In the genomic region with DNA sequence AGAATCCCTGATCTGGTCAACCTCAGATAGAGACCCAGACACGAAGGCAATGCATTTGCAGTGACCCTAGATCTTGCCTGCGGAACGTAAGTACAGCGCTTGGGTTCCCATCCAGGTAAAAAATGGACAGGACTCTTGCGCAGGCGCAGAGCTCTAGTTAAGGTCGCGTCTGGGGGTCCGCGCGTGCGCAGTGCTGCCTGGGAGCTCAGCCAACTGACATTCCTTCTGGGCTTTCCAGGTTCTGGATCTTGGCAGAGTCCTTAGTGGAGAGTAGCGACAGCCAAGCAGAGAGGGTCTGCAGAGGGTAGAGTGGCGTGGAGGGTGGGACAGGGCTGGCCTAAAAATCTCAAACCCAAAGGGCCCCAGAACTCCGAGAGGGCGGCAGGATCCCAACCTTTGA, we compare ENCODE assay signal across 10 mouse cellular contexts. TPM values are rescaled to one million over a fixed set of nuclear protein-coding genes. Genes with fewer than 3 reads are reported as not detected.
DNase-seq lines count a peak whose midpoint lies in the region; ATAC-seq and TF ChIP-seq lines count a peak whose summit lies in the region.
"Had no signal": no experiment of that assay in that cellular context is flagged by ENCODE, and none has a peak within 500 bp of the region (broad histone marks: within the 10 kb centered on the region; RNA-seq: fewer than 3 reads in every experiment).

No protein-coding gene starts in this region.

- peak; percentile 62 to 78 for DNase-seq in frontal cortex, postnatal 10 days (ENCODE audit: low spot score in 2 of 2)
- DNase-seq in embryonic facial prominence, embryonic 11.5 days (ENCODE audit: low spot score): peak; percentile 27
- DNase-seq in layer of hippocampus, adult 9-10 months (ENCODE audit: low spot score): peak; percentile 38
- peak; percentile 93 for DNase-seq in midbrain, postnatal 0 days (ENCODE audit: low spot score)
- no peak for DNase-seq in heart, adult 2 months
- no peak for DNase-seq in lung, adult 2 months
- no peak for DNase-seq in ovary, postnatal 14 days (ENCODE audit: low spot score)

- intact Hi-C loops in heart, adult 2 months (cut with DNase I): no loop called here

- no peak for ATAC-seq in frontal cortex, adult (ENCODE audit: low TSS enrichment)
- ATAC-seq in embryonic facial prominence, embryonic 11.5 days (replicated peaks; ENCODE audit: insufficient number of reproducible peaks, low FRiP score, low TSS enrichment, low read depth): no peak
- ATAC-seq in midbrain, postnatal 0 days (ENCODE audit: low FRiP score): no peak

- H3K4me3 ChIP-seq in embryonic facial prominence, embryonic 11.5 days (ENCODE audit: low read depth, low read length): no peak overlapping the region
- peak overlapping the region; percentile 14; the same call in 1 of the 2 replicates for H3K4me3 ChIP-seq in midbrain, postnatal 0 days (ENCODE audit: low read depth, low read length)
- H3K4me3 ChIP-seq in heart, adult 2 months: no peak overlapping the region
- no peak overlapping the region for H3K4me3 ChIP-seq in lung, adult 2 months (replicated peaks; ENCODE audit: extremely low read depth, low read depth, low read length)
- H3K4me3 ChIP-seq: embryonic facial prominence, embryonic 15.5 days; liver, embryonic 15.5 days had no signal

- H3K79me2 ChIP-seq in heart, adult 2 months (replicated peaks; ENCODE audit: control insufficient read depth, insufficient read depth, low read length): no peaks in the 10 kb centered on the region

- H3K36me3 ChIP-seq in embryonic facial prominence, embryonic 11.5 days (replicated peaks; ENCODE audit: control insufficient read depth, insufficient read depth, low read depth, low read length): no peaks in the 10 kb centered on the region
- no peaks in the 10 kb centered on the region for H3K36me3 ChIP-seq in midbrain, postnatal 0 days (ENCODE audit: insufficient read depth, low read length)
- no peaks in the 10 kb centered on the region for H3K36me3 ChIP-seq in heart, adult 2 months (ENCODE audit: control insufficient read depth, insufficient read depth, low read length)
- H3K36me3 ChIP-seq: embryonic facial prominence, embryonic 15.5 days; liver, embryonic 15.5 days had no signal

- H3K4me1 ChIP-seq in embryonic facial prominence, embryonic 11.5 days (ENCODE audit: control insufficient read depth, insufficient read depth, low read length): no peaks in the 10 kb centered on the region
- H3K4me1 ChIP-seq in midbrain, postnatal 0 days (ENCODE audit: insufficient read depth, low read length): 0 out of 2 replicates have a peak, but pooled peaks cover 2% of the 10 kb centered on the region
- no peaks in the 10 kb centered on the region for H3K4me1 ChIP-seq in heart, adult 2 months (ENCODE audit: control insufficient read depth, insufficient read depth, low read length)
- no peaks in the 10 kb centered on the region for H3K4me1 ChIP-seq in lung, adult 2 months (ENCODE audit: control insufficient read depth, insufficient read depth, low read length)
- H3K4me1 ChIP-seq: embryonic facial prominence, embryonic 15.5 days; liver, embryonic 15.5 days had no signal

- TF ChIP-seq CTCF in midbrain, postnatal 0 days (IDR thresholded peaks at IDR 0.05): no peak
- TF ChIP-seq CTCF in heart, adult 2 months (IDR thresholded peaks at IDR 0.05): no peak
- TF ChIP-seq CTCF in lung, adult 2 months (IDR thresholded peaks at IDR 0.05; ENCODE audit: insufficient read depth, low read length): no peak

- H3K9me3 ChIP-seq in embryonic facial prominence, embryonic 11.5 days (replicated peaks; ENCODE audit: control insufficient read depth, low read length): no peaks in the 10 kb centered on the region
- H3K9me3 ChIP-seq in midbrain, postnatal 0 days (ENCODE audit: low read length): no peaks in the 10 kb centered on the region
- H3K9me3 ChIP-seq: embryonic facial prominence, embryonic 15.5 days; liver, embryonic 15.5 days had no signal

- no peak overlapping the region for H3K4me2 ChIP-seq in embryonic facial prominence, embryonic 11.5 days (ENCODE audit: low read depth, low read length)
- H3K4me2 ChIP-seq in midbrain, postnatal 0 days (ENCODE audit: low read depth, low read length, poor library complexity, severe bottlenecking): peak overlapping the region; percentile 43
- H3K4me2 ChIP-seq: embryonic facial prominence, embryonic 15.5 days; liver, embryonic 15.5 days had no signal

- no peak for TF ChIP-seq EP300 in heart, adult 2 months (IDR thresholded peaks at IDR 0.05; ENCODE audit: insufficient read depth, low read depth, low read length)

- H3K27me3 ChIP-seq in embryonic facial prominence, embryonic 11.5 days (ENCODE audit: control insufficient read depth, insufficient read depth, low read length): no peaks in the 10 kb centered on the region; the same call in 1 of the 2 replicates
- no peaks in the 10 kb centered on the region for H3K27me3 ChIP-seq in midbrain, postnatal 0 days (ENCODE audit: insufficient read depth, low read length)
- no peaks in the 10 kb centered on the region for H3K27me3 ChIP-seq in heart, adult 2 months (ENCODE audit: control insufficient read depth, insufficient read depth, low read length)

- no peak overlapping the region for H3K27ac ChIP-seq in embryonic facial prominence, embryonic 11.5 days (replicated peaks; ENCODE audit: low read depth, low read length)
- peak overlapping the region; percentile 33; the same call in 1 of the 2 replicates for H3K27ac ChIP-seq in midbrain, postnatal 0 days (ENCODE audit: low read depth, low read length)
- no peak overlapping the region for H3K27ac ChIP-seq in heart, adult 2 months
- H3K27ac ChIP-seq: embryonic facial prominence, embryonic 15.5 days; liver, embryonic 15.5 days had no signal

- H3K9ac ChIP-seq in embryonic facial prominence, embryonic 11.5 days (replicated peaks; ENCODE audit: low read length): no peak overlapping the region
- H3K9ac ChIP-seq in midbrain, postnatal 0 days (replicated peaks; ENCODE audit: low read length, poor library complexity, severe bottlenecking): 0 out of 2 replicates have a peak overlapping the region, but pooled peaks have one; percentile 15
- no peak overlapping the region for H3K9ac ChIP-seq in heart, adult 2 months (ENCODE audit: low read depth, low read length)
- H3K9ac ChIP-seq: embryonic facial prominence, embryonic 15.5 days; liver, embryonic 15.5 days had no signal

- 18% methylated on average over 16 of the region's 16 CpGs for WGBS in embryonic facial prominence, embryonic 11.5 days
- WGBS in midbrain, postnatal 0 days: 19% methylated on average over 16 of the region's 16 CpGs
- WGBS in heart, adult 2 months: 18% methylated on average over 16 of the region's 16 CpGs
- WGBS in lung, adult 2 months: 13% methylated on average over 16 of the region's 16 CpGs

- TF ChIP-seq POLR2A in heart, adult 2 months (IDR thresholded peaks at IDR 0.05; ENCODE audit: insufficient read depth, low read depth, low read length): no peak
- no peak for TF ChIP-seq POLR2A in lung, adult 2 months (IDR thresholded peaks at IDR 0.05; ENCODE audit: borderline replicate concordance, extremely low read depth, low read depth, low read length)

RNA-seq across cellular contexts. Expression of a gene that starts 41.9 kb away (rescaled TPM):
- 0.11 and 0.24 TPM in 2 replicates for polyA plus RNA-seq in embryonic facial prominence, embryonic 11.5 days (2014; fragmentation: Nextera tagmentation; extraction: Ambion mirVana)
- 8.8 and 16.9 TPM in 2 replicates for total RNA-seq in midbrain, postnatal 0 days (2014; rRNA removed)
- polyA plus RNA-seq in midbrain, postnatal 0 days (2015; fragmentation: Nextera tagmentation; extraction: Ambion mirVana): 2.1 and 3.1 TPM in 2 replicates
- total RNA-seq in heart, adult 2 months (2021): not detected
- polyA plus RNA-seq in heart, adult 2 months (2012; rRNA removed): 0.12 TPM in 1 of 2 replicates, not detected in the other
- 0.09 and 0.23 TPM in 2 replicates for polyA plus RNA-seq in lung, adult 2 months (2012; rRNA removed)
- polyA plus RNA-seq: liver, embryonic 15.5 days had no signal

RNA-seq across cellular contexts. Expression of a gene that starts 47.0 kb away (rescaled TPM):
- 0.28 and 0.48 TPM in 2 replicates for polyA plus RNA-seq in embryonic facial prominence, embryonic 11.5 days (2014; fragmentation: Nextera tagmentation; extraction: Ambion mirVana)
- total RNA-seq in midbrain, postnatal 0 days (2014; rRNA removed): 0.44 TPM in 1 of 2 replicates, not detected in the other
- polyA plus RNA-seq in midbrain, postnatal 0 days (2015; fragmentation: Nextera tagmentation; extraction: Ambion mirVana): 0.54 and 0.57 TPM in 2 replicates
- under 1 TPM in 1 of 2 experiments, not detected in 1; 0.14 TPM for total RNA-seq in heart, adult 2 months (2021)
- 0.76 and 0.98 TPM in 2 replicates for polyA plus RNA-seq in heart, adult 2 months (2012; rRNA removed)
- polyA plus RNA-seq in lung, adult 2 months (2012; rRNA removed): 0.69 and 0.93 TPM in 2 replicates
- polyA plus RNA-seq: liver, embryonic 15.5 days had no signal

RNA-seq across cellular contexts. Expression of a gene that starts 59.4 kb away (rescaled TPM):
- polyA plus RNA-seq in embryonic facial prominence, embryonic 11.5 days (2014; fragmentation: Nextera tagmentation; extraction: Ambion mirVana): 1.1 and 1.4 TPM in 2 replicates
- 5.4 and 9.6 TPM in 2 replicates for total RNA-seq in midbrain, postnatal 0 days (2014; rRNA removed)
- polyA plus RNA-seq in midbrain, postnatal 0 days (2015; fragmentation: Nextera tagmentation; extraction: Ambion mirVana): 3.5 and 4.3 TPM in 2 replicates
- total RNA-seq in heart, adult 2 months (2021): 1 to 10 TPM; 1.6 to 2.7 TPM
- polyA plus RNA-seq in heart, adult 2 months (2012; rRNA removed): 7.2 and 7.5 TPM in 2 replicates
- polyA plus RNA-seq in lung, adult 2 months (2012; rRNA removed): 25.2 and 28.6 TPM in 2 replicates

Comparison
In these comparisons a context has a peak if more than half of its experiments do, and no peak if none do; other contexts are left out.
1. DNase-seq: peak in frontal cortex, postnatal 10 days (2 of 2), embryonic facial prominence, embryonic 11.5 days (single experiment), layer of hippocampus, adult 9-10 months (single experiment) and midbrain, postnatal 0 days (single experiment); none in heart, adult 2 months (0 of 2), lung, adult 2 months (single experiment) and ovary, postnatal 14 days (single experiment).